Mouse (Mus musculus) liver, postnatal 0 days (tissue): Measurements from ENCODE around the gene Gm20449.

Experiments
- CTCF ChIP-seq: sonication (generic); IDR thresholded peaks from 2 replicates; pipeline ENCODE4 v1.5.1; 2016; ENCODE audit warnings: antibody characterized with exemption, low read depth
- EP300 ChIP-seq: IDR thresholded peaks from 2 replicates; pipeline ENCODE4 v1.6.1; 2016; ENCODE audit warnings: antibody characterized with exemption, low read depth, mild to moderate bottlenecking

- TF ChIP-seq EP300 (0 out of 2 replicates have a peak, but pooled peaks have one; percentile 14), CTCF (peak; percentile 12; the same call in 1 of the 2 replicates)
Measured at GRCm38 (mm10) chr7:41393048-41393971, 105.9 kb downstream of the Gm20449 start, which contains the start of gene AI987944.
